Mouse (Mus musculus) embryo, embryonic 9.5 days (tissue): ENCODE results near the gene Gm28035.

Source experiments
- DNase-seq: peaks from one replicate; pipeline ENCODE4 v3.0.0-alpha.2; 2017; ENCODE audit errors: extremely low spot score

Gm28035 gene

GRCm38 (mm10) chr2:30238906-30239465 is 1.4 kb upstream of the Gm28035 start:
- DNase-seq: no peak

DNA sequence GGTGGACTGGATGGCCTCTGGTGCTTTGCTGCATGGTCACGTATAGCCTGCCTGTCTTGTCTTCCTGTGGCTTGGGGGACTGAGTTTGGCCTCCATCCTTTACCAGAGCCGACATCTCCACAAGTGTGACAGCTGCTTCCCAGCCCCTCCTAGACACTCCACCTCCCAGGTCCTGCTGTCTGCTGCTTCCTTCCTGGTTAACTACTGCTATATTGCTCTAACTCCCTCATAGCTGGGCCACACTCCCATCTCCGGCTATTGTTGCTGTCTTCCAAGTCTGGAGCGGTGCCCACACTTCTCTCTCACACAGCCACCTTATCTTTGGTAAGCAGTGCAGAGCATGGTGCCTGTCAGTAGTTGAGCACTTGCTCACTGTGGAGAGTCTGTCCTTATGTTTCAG is 590 bp upstream of the Gm28035 start:
- no peak for DNase-seq

DNA sequence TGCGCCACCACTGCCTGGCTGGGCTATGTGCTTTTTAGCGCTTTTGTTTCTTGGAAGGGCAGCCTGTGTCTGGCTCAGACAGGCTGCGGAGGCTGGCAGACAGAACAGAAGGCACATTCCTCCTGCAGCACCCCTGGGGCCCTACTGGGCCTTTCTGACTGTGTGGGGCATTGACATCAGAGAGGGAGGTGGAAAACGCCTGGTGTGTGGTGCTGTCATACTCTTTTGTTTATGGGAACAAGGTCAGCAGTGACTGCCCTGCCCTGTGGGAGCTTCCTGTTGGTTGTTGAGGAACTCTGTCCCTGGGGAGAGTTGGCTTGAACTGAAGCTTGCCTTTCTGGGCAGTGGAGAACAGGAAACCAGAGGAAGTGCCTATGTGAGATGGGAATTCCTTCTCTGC is 2.1 kb downstream of the Gm28035 start:
- DNase-seq: peak; percentile 32

- no peak for DNase-seq
Measured at GRCm38 (mm10) chr2:30243391-30243790, 3.0 kb downstream of the Gm28035 start.

- no peak for DNase-seq
Measured at GRCm38 (mm10) chr2:30244595-30245178, 4.3 kb downstream of the Gm28035 start.

DNA sequence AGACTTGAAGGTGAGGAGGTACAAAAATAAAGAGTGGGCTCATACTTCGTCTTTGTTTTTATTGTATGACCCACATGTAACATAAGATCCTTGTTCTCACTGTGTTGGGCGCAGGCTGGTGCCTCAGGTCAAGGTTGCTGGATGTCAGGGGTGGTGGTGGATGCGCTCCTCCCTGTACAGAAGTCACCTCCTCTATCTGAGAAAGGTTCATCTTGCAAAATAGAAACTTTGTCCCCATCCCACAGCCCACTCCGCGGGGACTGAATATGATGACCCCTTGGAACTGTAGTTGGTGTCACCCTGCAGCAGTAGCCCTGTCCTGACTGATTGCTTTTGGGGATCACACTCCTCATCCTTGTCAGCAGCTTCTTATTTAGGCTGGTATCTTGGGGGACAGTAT is 6.7 kb downstream of the Gm28035 start:
- no peak for DNase-seq

DNA sequence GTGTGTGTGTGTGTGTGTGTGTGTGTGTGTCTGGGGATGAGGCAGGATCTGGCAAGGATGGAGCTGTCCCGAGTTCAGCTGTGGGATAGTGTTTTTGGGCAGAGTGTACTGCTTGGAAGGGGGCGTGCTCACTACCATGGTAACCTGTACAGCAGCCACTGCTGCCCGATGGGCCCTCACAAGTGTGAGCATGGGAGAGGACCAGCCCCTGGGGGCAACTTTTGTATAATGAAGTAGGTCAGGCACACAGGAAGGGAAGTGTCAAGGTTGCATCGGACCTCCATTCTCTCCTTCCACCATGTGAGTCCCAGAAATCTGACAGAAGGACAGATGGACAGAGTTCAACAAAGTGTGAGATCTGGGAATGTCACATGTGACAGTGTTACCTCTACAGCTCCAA is 7.3 kb downstream of the Gm28035 start:
- no peak for DNase-seq

DNA sequence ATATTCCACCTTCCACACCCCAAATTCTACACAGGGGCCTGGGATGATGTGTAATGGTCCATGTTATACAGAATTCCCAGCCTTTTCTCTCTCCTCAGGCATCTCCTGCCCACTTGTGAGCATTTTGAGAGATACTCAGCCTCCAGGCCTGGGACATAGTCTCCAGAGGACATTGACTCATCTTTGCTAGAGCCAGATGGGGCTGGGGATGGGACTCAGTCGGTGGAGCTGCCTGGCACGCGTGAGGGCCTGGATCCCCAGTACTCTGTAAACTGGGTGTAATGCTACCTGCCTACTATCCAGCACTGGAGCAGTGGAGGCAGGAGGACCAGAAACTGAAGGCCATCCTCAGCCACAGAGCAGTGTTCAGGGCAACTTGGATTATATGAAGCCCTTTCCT is 8.8 kb downstream of the Gm28035 start:
- no peak for DNase-seq

- DNase-seq: no peak
Measured at GRCm38 (mm10) chr2:30250166-30251128, 10.1 kb downstream of the Gm28035 start.

DNA sequence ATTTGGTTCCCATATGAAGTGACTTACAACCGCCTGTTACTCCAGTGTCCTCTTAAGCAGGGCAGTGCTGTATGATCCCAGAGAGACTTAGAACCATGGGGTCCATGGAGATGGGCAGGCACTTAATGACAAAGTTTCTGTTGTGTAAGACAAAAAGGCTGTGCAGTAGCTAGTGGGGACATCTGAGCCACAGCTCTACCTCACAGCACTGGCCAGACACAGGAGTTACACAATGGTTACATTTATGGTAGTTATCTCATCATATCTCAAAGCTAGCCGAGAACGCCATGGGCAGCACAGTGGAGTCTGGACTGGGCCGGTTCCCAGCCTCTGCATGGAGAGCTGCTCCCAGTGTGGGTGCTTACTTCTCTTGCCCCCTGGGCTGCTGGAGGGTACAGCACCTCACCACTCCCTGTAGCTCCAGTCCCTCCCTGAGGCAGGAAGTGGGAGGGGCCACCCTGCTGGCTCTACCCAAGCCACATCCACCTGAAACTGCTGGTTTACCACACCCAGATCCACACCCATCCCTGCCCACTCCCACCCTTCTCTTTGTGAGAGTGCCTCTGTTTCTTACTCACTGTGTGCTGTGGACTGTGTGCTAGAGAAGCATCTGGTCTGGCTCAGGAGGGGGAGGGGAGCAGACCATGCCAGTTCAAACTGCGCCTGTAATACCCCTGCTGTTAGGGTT is 11.2 kb downstream of the Gm28035 start:
- DNase-seq: no peak

GRCm38 (mm10) chr2:30252521-30252920 is 12.2 kb downstream of the Gm28035 start:
- no peak for DNase-seq

DNA sequence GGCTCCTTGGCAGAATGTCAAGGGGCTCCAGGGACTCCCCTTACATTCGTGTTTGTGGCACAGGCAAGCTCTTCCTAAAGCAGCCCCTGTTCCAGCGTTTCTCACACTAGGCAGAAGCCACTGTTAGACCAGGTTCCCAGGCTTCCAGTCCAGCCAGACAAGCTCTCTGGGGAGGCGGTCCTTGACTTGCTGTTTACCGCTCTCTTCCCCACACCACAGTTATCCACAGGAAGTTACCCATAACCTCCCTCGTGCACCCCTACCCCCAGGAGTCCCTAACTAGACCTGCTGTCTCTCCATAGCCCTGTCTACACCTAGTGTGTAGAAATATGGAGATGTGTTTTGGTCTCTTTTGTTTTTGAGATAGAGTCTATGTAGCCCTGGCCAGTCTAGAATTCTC is 13.4 kb downstream of the Gm28035 start:
- no peak for DNase-seq

DNA sequence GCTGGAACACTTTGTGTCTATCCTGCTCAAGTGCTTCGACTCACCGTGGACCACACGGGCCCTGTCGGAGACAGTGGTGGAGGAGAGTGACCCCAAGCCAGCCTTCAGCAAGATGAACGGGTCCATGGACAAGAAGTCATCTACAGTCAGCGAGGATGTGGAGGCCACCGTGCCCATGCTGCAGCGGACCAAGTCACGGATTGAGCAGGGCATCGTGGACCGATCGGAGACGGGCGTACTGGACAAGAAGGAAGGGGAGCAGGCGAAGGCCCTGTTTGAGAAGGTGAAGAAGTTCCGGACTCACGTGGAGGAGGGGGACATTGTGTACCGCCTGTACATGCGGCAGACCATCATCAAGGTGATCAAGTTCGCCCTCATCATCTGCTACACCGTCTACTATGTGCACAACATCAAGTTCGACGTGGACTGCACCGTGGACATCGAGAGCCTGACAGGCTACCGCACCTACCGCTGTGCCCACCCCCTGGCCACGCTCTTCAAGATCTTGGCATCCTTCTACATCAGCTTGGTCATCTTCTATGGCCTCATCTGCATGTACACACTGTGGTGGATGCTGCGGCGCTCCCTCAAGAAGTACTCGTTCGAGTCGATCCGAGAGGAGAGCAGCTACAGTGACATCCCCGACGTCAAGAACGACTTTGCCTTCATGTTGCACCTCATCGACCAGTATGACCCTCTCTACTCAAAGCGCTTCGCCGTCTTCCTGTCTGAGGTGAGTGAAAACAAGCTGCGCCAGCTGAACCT is 15.4 kb downstream of the Gm28035 start:
- no peak for DNase-seq

DNA sequence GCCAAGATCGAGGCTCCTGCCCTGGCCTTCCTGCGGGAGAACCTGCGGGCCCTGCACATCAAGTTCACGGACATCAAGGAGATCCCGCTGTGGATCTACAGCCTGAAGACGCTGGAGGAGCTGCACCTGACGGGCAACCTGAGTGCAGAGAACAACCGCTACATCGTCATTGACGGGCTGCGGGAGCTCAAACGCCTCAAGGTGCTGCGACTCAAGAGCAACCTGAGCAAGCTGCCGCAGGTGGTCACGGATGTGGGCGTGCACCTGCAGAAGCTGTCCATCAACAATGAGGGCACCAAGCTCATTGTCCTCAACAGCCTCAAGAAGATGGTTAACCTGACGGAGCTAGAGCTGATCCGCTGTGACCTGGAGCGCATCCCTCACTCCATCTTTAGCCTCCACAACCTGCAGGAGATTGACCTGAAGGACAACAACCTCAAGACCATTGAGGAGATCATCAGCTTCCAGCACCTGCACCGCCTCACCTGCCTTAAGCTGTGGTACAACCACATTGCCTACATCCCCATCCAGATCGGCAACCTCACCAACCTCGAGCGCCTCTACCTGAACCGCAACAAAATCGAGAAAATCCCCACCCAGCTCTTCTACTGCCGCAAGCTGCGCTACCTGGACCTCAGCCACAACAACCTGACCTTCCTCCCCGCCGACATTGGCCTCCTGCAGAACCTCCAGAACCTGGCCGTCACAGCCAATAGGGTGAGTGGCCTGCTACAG is 16.4 kb downstream of the Gm28035 start:
- no peak for DNase-seq

- no peak for DNase-seq
Measured at GRCm38 (mm10) chr2:30257699-30258460, 17.5 kb downstream of the Gm28035 start.

DNA sequence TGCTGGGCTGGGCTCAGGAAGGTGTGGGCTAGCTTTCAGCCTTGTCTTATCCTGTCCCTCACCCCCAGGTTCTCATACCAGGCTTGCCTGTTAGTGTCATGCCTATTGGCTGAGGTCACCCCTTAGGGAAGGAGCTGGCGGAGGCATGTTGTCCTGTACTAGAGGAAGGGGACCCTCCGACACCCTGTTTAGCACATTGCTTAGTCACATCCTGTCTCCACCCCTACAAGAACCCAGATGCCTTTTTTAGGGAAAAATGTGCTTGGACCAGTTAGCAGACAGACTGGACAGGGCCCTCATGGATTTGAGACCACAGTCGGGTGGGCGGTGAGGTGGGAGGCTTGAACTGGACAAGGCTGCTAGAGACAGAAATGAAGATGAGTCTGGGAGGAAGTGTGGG is 18.2 kb downstream of the Gm28035 start:
- no peak for DNase-seq

- DNase-seq: no peak
Measured at GRCm38 (mm10) chr2:30259131-30260064, 19.0 kb downstream of the Gm28035 start.

DNA sequence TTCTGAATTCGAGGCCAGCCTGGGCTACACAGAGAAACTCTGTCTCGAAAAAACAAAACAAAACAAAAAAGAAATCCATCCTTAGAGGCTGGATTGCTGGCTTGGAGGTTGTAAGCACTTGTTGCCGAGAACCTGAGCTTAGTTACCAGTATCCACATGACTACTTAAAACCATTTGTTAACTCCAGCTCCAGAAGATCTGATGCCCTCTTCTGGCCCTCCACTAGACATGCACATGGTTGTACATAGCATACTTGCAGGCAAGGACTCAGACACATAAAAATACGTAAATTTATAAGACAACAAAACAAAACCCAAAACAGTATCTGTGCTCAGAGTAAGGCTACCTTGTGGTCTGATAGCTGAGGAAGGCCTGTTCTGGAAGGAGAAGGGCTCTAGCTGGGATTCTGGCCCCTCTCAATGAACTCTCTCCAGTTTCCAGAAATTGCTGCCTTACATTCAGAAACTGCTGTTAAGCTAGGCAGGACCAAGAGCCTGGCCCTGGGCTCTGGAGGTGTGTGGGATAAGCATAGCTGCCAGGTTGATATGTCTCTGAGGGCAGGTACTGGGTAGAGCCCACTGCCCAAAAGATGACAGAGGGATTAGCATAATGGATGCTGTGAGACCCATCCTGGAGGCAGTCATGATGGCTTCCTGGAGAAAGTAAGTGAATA is 20.8 kb downstream of the Gm28035 start:
- DNase-seq: no peak
